Mouse (Mus musculus): ENCODE results near the gene Snrpf. TPM values are rescaled to one million over a fixed set of nuclear protein-coding genes. Genes with fewer than 3 reads are reported as not detected.

Snrpf gene
- total and polyA plus RNA-seq, 2 experiments from 2014 or later = 13.7 to 59.4 TPM

GRCm38 (mm10) chr10:93575960-93576359 lies 13.5 kb downstream of the Snrpf start:
- Histone ChIP-seq H3K36me3 (replicated peaks; ENCODE audit: control insufficient read depth, insufficient read depth, low read length) (no peaks in the 10 kb centered on the region), H3K4me1 (ENCODE audit: control insufficient read depth, insufficient read depth) (no peaks in the 10 kb centered on the region), H3K9me3 (replicated peaks; ENCODE audit: control insufficient read depth, low read length) (no peaks in the 10 kb centered on the region), H3K4me3 (ENCODE audit: low read depth, low read length) (no peak overlapping the region), H3K4me2 (ENCODE audit: low read depth, low read length) (no peak overlapping the region), H3K27ac (ENCODE audit: low read depth) (no peak overlapping the region), H3K27me3 (ENCODE audit: control insufficient read depth, insufficient read depth, low read length) (no peaks in the 10 kb centered on the region), H3K9ac (replicated peaks; ENCODE audit: low read depth, low read length) (no peak overlapping the region)
- no peak for DNase-seq (ENCODE audit: low spot score)
- no peak for ATAC-seq (ENCODE audit: insufficient read depth, low read depth)
- WGBS = 76% methylated on average over 8 of the region's 8 CpGs
- TF ChIP-seq CTCF (IDR thresholded peaks at IDR 0.05; ENCODE audit: low read depth) = no peak
- no peak for TF ChIP-seq EP300 (IDR thresholded peaks at IDR 0.05; ENCODE audit: low read depth)

GRCm38 (mm10) chr10:93574966-93575365 lies 14.5 kb downstream of the Snrpf start:
- no peak for DNase-seq (ENCODE audit: low spot score)
- no peak overlapping the region for H3K9ac ChIP-seq (replicated peaks; ENCODE audit: low read depth, low read length)
- H3K4me2 ChIP-seq (ENCODE audit: low read depth, low read length) = no peak overlapping the region
- H3K27me3 ChIP-seq (ENCODE audit: control insufficient read depth, insufficient read depth, low read length) = no peaks in the 10 kb centered on the region
- no peak overlapping the region for H3K27ac ChIP-seq (ENCODE audit: low read depth)
- WGBS = 60% methylated on average over 4 of the region's 4 CpGs
- no peaks in the 10 kb centered on the region for H3K4me1 ChIP-seq (ENCODE audit: control insufficient read depth, insufficient read depth)
- no peak overlapping the region for H3K4me3 ChIP-seq (ENCODE audit: low read depth, low read length)
- H3K36me3 ChIP-seq (replicated peaks; ENCODE audit: control insufficient read depth, insufficient read depth, low read length) = no peaks in the 10 kb centered on the region
- no peak for TF ChIP-seq EP300 (IDR thresholded peaks at IDR 0.05; ENCODE audit: low read depth)
- no peak for TF ChIP-seq CTCF (IDR thresholded peaks at IDR 0.05; ENCODE audit: low read depth)
- ATAC-seq (ENCODE audit: insufficient read depth, low read depth) = no peak
- no peaks in the 10 kb centered on the region for H3K9me3 ChIP-seq (replicated peaks; ENCODE audit: control insufficient read depth, low read length)

- H3K27me3 ChIP-seq (ENCODE audit: control insufficient read depth, insufficient read depth, low read length) = no peaks in the 10 kb centered on the region
- H3K27ac ChIP-seq (ENCODE audit: low read depth) = no peak overlapping the region
- 38% methylated on average over 2 of the region's 2 CpGs for WGBS
- H3K9me3 ChIP-seq (replicated peaks; ENCODE audit: control insufficient read depth, low read length) = no peaks in the 10 kb centered on the region
- TF ChIP-seq CTCF (IDR thresholded peaks at IDR 0.05; ENCODE audit: low read depth) = no peak
- no peak for TF ChIP-seq EP300 (IDR thresholded peaks at IDR 0.05; ENCODE audit: low read depth)
- no peaks in the 10 kb centered on the region for H3K36me3 ChIP-seq (replicated peaks; ENCODE audit: control insufficient read depth, insufficient read depth, low read length)
- no peak overlapping the region for H3K4me2 ChIP-seq (ENCODE audit: low read depth, low read length)
- DNase-seq (ENCODE audit: low spot score) (no peak), ATAC-seq (ENCODE audit: insufficient read depth, low read depth) (no peak)
- no peak overlapping the region for H3K4me3 ChIP-seq (ENCODE audit: low read depth, low read length)
- H3K4me1 ChIP-seq (ENCODE audit: control insufficient read depth, insufficient read depth) = no peaks in the 10 kb centered on the region
- no peak overlapping the region for H3K9ac ChIP-seq (replicated peaks; ENCODE audit: low read depth, low read length)
Observed at GRCm38 (mm10) chr10:93572209-93572608, 17.3 kb downstream of the Snrpf start.

- no peak for DNase-seq (ENCODE audit: low spot score)
- Histone ChIP-seq H3K4me3 (ENCODE audit: low read depth, low read length) (no peak overlapping the region), H3K9me3 (replicated peaks; ENCODE audit: control insufficient read depth, low read length) (no peaks in the 10 kb centered on the region), H3K4me2 (ENCODE audit: low read depth, low read length) (no peak overlapping the region), H3K9ac (replicated peaks; ENCODE audit: low read depth, low read length) (no peak overlapping the region), H3K4me1 (ENCODE audit: control insufficient read depth, insufficient read depth) (no peaks in the 10 kb centered on the region), H3K27ac (ENCODE audit: low read depth) (no peak overlapping the region), H3K27me3 (ENCODE audit: control insufficient read depth, insufficient read depth, low read length) (no peaks in the 10 kb centered on the region), H3K36me3 (replicated peaks; ENCODE audit: control insufficient read depth, insufficient read depth, low read length) (no peaks in the 10 kb centered on the region)
- ATAC-seq (ENCODE audit: insufficient read depth, low read depth) = no peak
- 82% methylated on average over 6 of the region's 6 CpGs for WGBS
- no peak for TF ChIP-seq EP300 (IDR thresholded peaks at IDR 0.05; ENCODE audit: low read depth)
- TF ChIP-seq CTCF (IDR thresholded peaks at IDR 0.05; ENCODE audit: low read depth) = no peak
Observed at GRCm38 (mm10) chr10:93568671-93569070, 20.8 kb downstream of the Snrpf start.

- TF ChIP-seq CTCF (IDR thresholded peaks at IDR 0.05; ENCODE audit: low read depth) (0 out of 2 replicates have a peak, but pooled peaks have one; percentile 5), EP300 (IDR thresholded peaks at IDR 0.05; ENCODE audit: low read depth) (no peak)
Observed at GRCm38 (mm10) chr10:93567841-93568566, 21.5 kb downstream of the Snrpf start.

GRCm38 (mm10) chr10:93567066-93567465 lies 22.4 kb downstream of the Snrpf start:
- no peaks in the 10 kb centered on the region for H3K9me3 ChIP-seq (replicated peaks; ENCODE audit: control insufficient read depth, low read length)
- H3K4me2 ChIP-seq (ENCODE audit: low read depth, low read length) = no peak overlapping the region
- H3K27me3 ChIP-seq (ENCODE audit: control insufficient read depth, insufficient read depth, low read length) = no peaks in the 10 kb centered on the region
- TF ChIP-seq CTCF (IDR thresholded peaks at IDR 0.05; ENCODE audit: low read depth) (no peak), EP300 (IDR thresholded peaks at IDR 0.05; ENCODE audit: low read depth) (no peak)
- WGBS = 85% methylated on average over 10 of the region's 10 CpGs
- no peak for DNase-seq (ENCODE audit: low spot score)
- no peak for ATAC-seq (ENCODE audit: insufficient read depth, low read depth)
- H3K9ac ChIP-seq (replicated peaks; ENCODE audit: low read depth, low read length) = no peak overlapping the region
- no peak overlapping the region for H3K4me3 ChIP-seq (ENCODE audit: low read depth, low read length)
- no peaks in the 10 kb centered on the region for H3K36me3 ChIP-seq (replicated peaks; ENCODE audit: control insufficient read depth, insufficient read depth, low read length)
- H3K4me1 ChIP-seq (ENCODE audit: control insufficient read depth, insufficient read depth) = no peaks in the 10 kb centered on the region
- no peak overlapping the region for H3K27ac ChIP-seq (ENCODE audit: low read depth)

More at GRCm38 (mm10) chr10:93567841-93568566, 21.5 kb downstream of the Snrpf start:
- ATAC-seq (ENCODE audit: insufficient read depth, low read depth) (no peak), DNase-seq (ENCODE audit: low spot score) (no peak)
- Histone ChIP-seq H3K27me3 (ENCODE audit: control insufficient read depth, insufficient read depth, low read length) (no peaks in the 10 kb centered on the region), H3K36me3 (replicated peaks; ENCODE audit: control insufficient read depth, insufficient read depth, low read length) (no peaks in the 10 kb centered on the region), H3K4me1 (ENCODE audit: control insufficient read depth, insufficient read depth) (no peaks in the 10 kb centered on the region), H3K9me3 (replicated peaks; ENCODE audit: control insufficient read depth, low read length) (no peaks in the 10 kb centered on the region), H3K4me2 (ENCODE audit: low read depth, low read length) (no peak overlapping the region), H3K9ac (replicated peaks; ENCODE audit: low read depth, low read length) (no peak overlapping the region), H3K4me3 (ENCODE audit: low read depth, low read length) (no peak overlapping the region), H3K27ac (ENCODE audit: low read depth) (no peak overlapping the region)
- 82% methylated on average over 11 of the region's 11 CpGs for WGBS

Data from heart, postnatal 0 days (tissue).